Mouse (Mus musculus): ENCODE measurements at regions not wholly inside any gene's neighbourhood (a gene's known extent, or its start where the extent isn't known, plus 50 kb on each side); places are given as distances from the start of the nearest gene placed in this dataset.

GRCm38 (mm10) chr8:44802331-44802730 lies 132.9 kb upstream of the Fat1 start:
- Histone ChIP-seq H3K27ac (ENCODE audit: poor library complexity, severe bottlenecking) (no peak overlapping the region), H3K4me1 (replicated peaks) (peaks cover 23% of the 10 kb centered on the region), H3K36me3 (no peaks in the 10 kb centered on the region), H3K4me3 (no peak overlapping the region), H3K9ac (no peak overlapping the region), H3K4me2 (no peak overlapping the region), H3K27me3 (replicated peaks) (no peaks in the 10 kb centered on the region), H3K9me3 (replicated peaks) (no peaks in the 10 kb centered on the region; the same call in 1 of the 2 replicates)
- no peak for ATAC-seq (ENCODE audit: insufficient number of reproducible peaks, low FRiP score)
- 37% methylated on average over 5 of the region's 5 CpGs for WGBS

GRCm38 (mm10) chr8:44804414-44805178 lies 130.7 kb upstream of the Fat1 start:
- Histone ChIP-seq H3K9me3 (replicated peaks) (peaks cover 3% of the 10 kb centered on the region; the same call in 1 of the 2 replicates), H3K4me2 (no peak overlapping the region), H3K27me3 (replicated peaks) (no peaks in the 10 kb centered on the region), H3K4me1 (replicated peaks) (peaks cover 23% of the 10 kb centered on the region), H3K36me3 (no peaks in the 10 kb centered on the region), H3K27ac (ENCODE audit: poor library complexity, severe bottlenecking) (no peak overlapping the region), H3K4me3 (no peak overlapping the region), H3K9ac (no peak overlapping the region)
- ATAC-seq (ENCODE audit: insufficient number of reproducible peaks, low FRiP score), result no peak
- 54% methylated on average over 14 of the region's 14 CpGs for WGBS

GRCm38 (mm10) chr8:44805179-44805815 lies 129.9 kb upstream of the Fat1 start:
- H3K27me3 ChIP-seq (replicated peaks), result no peaks in the 10 kb centered on the region
- H3K36me3 ChIP-seq, result no peaks in the 10 kb centered on the region
- WGBS, result 56% methylated on average over 11 of the region's 11 CpGs
- no peak for ATAC-seq (ENCODE audit: insufficient number of reproducible peaks, low FRiP score)
- H3K27ac ChIP-seq (ENCODE audit: poor library complexity, severe bottlenecking), result no peak overlapping the region
- peaks cover 20% of the 10 kb centered on the region for H3K4me1 ChIP-seq (replicated peaks)
- H3K9ac ChIP-seq, result no peak overlapping the region
- no peak overlapping the region for H3K4me3 ChIP-seq
- H3K9me3 ChIP-seq (replicated peaks), result peaks cover 3% of the 10 kb centered on the region; the same call in 1 of the 2 replicates
- H3K4me2 ChIP-seq, result no peak overlapping the region

DNA sequence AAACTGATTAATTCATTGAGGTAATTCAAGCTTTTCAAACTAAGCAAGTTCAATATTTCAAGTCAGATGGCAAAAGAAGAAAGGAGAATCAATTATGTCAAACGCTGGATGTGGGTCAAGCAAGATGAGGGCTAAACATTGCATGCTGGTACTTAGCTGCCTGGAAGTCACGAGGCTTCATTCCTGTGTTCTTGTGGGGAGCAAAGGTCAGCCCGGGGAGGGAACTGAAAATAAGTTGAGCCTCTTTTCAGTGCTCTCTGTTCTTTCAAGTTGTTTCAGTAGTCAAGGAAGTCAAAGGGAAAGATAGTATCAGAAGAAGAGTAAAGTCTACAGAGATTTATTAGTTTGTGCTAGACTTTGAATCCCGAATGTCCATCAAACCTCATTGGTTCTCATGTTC lies 122.9 kb upstream of the Fat1 start:
- H3K27ac ChIP-seq (ENCODE audit: poor library complexity, severe bottlenecking), result no peak overlapping the region
- no peak overlapping the region for H3K4me2 ChIP-seq
- no peak for ATAC-seq (ENCODE audit: insufficient number of reproducible peaks, low FRiP score)
- H3K4me3 ChIP-seq, result no peak overlapping the region
- no peaks in the 10 kb centered on the region for H3K36me3 ChIP-seq
- H3K9ac ChIP-seq, result no peak overlapping the region
- H3K27me3 ChIP-seq (replicated peaks), result no peaks in the 10 kb centered on the region
- H3K4me1 ChIP-seq (replicated peaks), result no peaks in the 10 kb centered on the region
- H3K9me3 ChIP-seq (replicated peaks), result 0 out of 2 replicates have a peak, but pooled peaks cover 6% of the 10 kb centered on the region
- WGBS, result 72% methylated on average over 4 of the region's 4 CpGs

- 71% methylated on average over 13 of the region's 13 CpGs for WGBS
- no peak overlapping the region for H3K9ac ChIP-seq
- no peak for ATAC-seq (ENCODE audit: insufficient number of reproducible peaks, low FRiP score)
- H3K9me3 ChIP-seq (replicated peaks), result 0 out of 2 replicates have a peak, but pooled peaks cover 6% of the 10 kb centered on the region
- no peaks in the 10 kb centered on the region for H3K27me3 ChIP-seq (replicated peaks)
- no peaks in the 10 kb centered on the region for H3K36me3 ChIP-seq
- no peak overlapping the region for H3K4me3 ChIP-seq
- H3K4me2 ChIP-seq, result no peak overlapping the region
- H3K27ac ChIP-seq (ENCODE audit: poor library complexity, severe bottlenecking), result no peak overlapping the region
- no peaks in the 10 kb centered on the region for H3K4me1 ChIP-seq (replicated peaks)
Observed at GRCm38 (mm10) chr8:44817532-44818157, 117.6 kb upstream of the Fat1 start.

GRCm38 (mm10) chr8:44819270-44819669 lies 116.0 kb upstream of the Fat1 start:
- no peak overlapping the region for H3K9ac ChIP-seq
- no peak for ATAC-seq (ENCODE audit: insufficient number of reproducible peaks, low FRiP score)
- peaks cover 13% of the 10 kb centered on the region for H3K9me3 ChIP-seq (replicated peaks)
- 80% methylated on average over 3 of the region's 3 CpGs for WGBS
- H3K4me2 ChIP-seq, result no peak overlapping the region
- H3K4me1 ChIP-seq (replicated peaks), result no peaks in the 10 kb centered on the region
- no peak overlapping the region for H3K27ac ChIP-seq (ENCODE audit: poor library complexity, severe bottlenecking)
- H3K36me3 ChIP-seq, result no peaks in the 10 kb centered on the region
- no peak overlapping the region for H3K4me3 ChIP-seq
- no peaks in the 10 kb centered on the region for H3K27me3 ChIP-seq (replicated peaks)

DNA sequence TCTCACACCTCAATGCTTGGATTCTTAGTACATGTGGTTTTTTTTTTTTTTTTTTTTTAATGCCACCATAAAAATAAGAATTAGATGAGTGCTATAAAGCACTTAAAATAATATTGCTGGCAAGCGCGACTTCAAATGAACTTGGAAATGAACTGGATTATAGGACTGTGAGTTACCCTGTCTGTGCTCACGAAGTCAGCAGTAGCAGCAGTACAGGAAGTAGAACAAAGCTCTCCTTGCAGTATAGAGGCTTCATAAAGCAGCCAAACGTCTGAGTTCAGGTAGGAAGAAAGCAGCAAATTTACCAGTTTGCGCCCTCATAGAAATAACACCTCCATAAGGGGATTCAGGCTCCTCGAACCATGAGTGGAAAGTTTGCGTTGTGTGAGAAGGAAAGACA lies 115.6 kb upstream of the Fat1 start:
- no peak for ATAC-seq (ENCODE audit: insufficient number of reproducible peaks, low FRiP score)
- Histone ChIP-seq H3K9me3 (replicated peaks) (peaks cover 13% of the 10 kb centered on the region), H3K27ac (ENCODE audit: poor library complexity, severe bottlenecking) (no peak overlapping the region), H3K4me3 (no peak overlapping the region), H3K4me1 (replicated peaks) (no peaks in the 10 kb centered on the region), H3K9ac (no peak overlapping the region), H3K4me2 (no peak overlapping the region), H3K36me3 (no peaks in the 10 kb centered on the region), H3K27me3 (replicated peaks) (no peaks in the 10 kb centered on the region)
- 83% methylated on average over 7 of the region's 7 CpGs for WGBS

- H3K4me1 ChIP-seq (replicated peaks), result peaks cover 13% of the 10 kb centered on the region
- no peak overlapping the region for H3K9ac ChIP-seq
- no peak overlapping the region for H3K4me3 ChIP-seq
- no peak for ATAC-seq (ENCODE audit: insufficient number of reproducible peaks, low FRiP score)
- peaks cover 9% of the 10 kb centered on the region for H3K9me3 ChIP-seq (replicated peaks)
- no peaks in the 10 kb centered on the region for H3K27me3 ChIP-seq (replicated peaks)
- H3K27ac ChIP-seq (ENCODE audit: poor library complexity, severe bottlenecking), result 0 out of 2 replicates have a peak overlapping the region, but pooled peaks have one; percentile 47
- no peak overlapping the region for H3K4me2 ChIP-seq
- H3K36me3 ChIP-seq, result no peaks in the 10 kb centered on the region
- 62% methylated on average over 6 of the region's 6 CpGs for WGBS
Observed at GRCm38 (mm10) chr8:44825183-44825757, 110.0 kb upstream of the Fat1 start.

- ATAC-seq (ENCODE audit: insufficient number of reproducible peaks, low FRiP score), result no peak
- Histone ChIP-seq H3K4me1 (replicated peaks) (peaks cover 13% of the 10 kb centered on the region), H3K9me3 (replicated peaks) (peaks cover 9% of the 10 kb centered on the region), H3K4me2 (peak overlapping the region; percentile 47), H3K36me3 (no peaks in the 10 kb centered on the region), H3K27ac (ENCODE audit: poor library complexity, severe bottlenecking) (no peak overlapping the region), H3K9ac (no peak overlapping the region), H3K27me3 (replicated peaks) (no peaks in the 10 kb centered on the region), H3K4me3 (no peak overlapping the region)
- WGBS, result 40% methylated on average over 13 of the region's 13 CpGs
Observed at GRCm38 (mm10) chr8:44826936-44827335, 108.3 kb upstream of the Fat1 start.

GRCm38 (mm10) chr8:44828026-44828425 lies 107.2 kb upstream of the Fat1 start:
- Histone ChIP-seq H3K4me1 (replicated peaks) (peaks cover 13% of the 10 kb centered on the region), H3K9me3 (replicated peaks) (peaks cover 7% of the 10 kb centered on the region), H3K27ac (ENCODE audit: poor library complexity, severe bottlenecking) (no peak overlapping the region), H3K27me3 (replicated peaks) (no peaks in the 10 kb centered on the region), H3K4me3 (no peak overlapping the region), H3K36me3 (no peaks in the 10 kb centered on the region), H3K9ac (no peak overlapping the region), H3K4me2 (no peak overlapping the region)
- ATAC-seq (ENCODE audit: insufficient number of reproducible peaks, low FRiP score), result no peak
- 83% methylated on average over 3 of the region's 3 CpGs for WGBS

DNA sequence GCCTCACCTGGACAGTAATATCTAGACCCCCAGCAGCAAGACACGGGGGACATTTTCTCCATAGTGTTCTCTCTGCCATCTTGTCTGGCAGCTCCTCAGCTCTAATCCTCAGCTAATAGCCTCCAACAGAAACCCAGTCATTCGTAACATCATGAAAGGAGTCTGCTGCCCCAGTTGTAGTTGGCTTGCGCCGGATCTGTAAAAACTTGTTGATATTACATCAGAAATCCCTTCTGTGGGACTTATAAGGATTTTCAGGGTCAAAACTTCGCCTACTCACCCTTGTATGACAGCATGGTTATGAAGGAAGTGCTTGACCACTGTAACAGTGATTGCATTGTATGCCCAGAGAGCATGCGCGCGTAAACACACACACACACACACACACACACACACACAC lies 96.8 kb upstream of the Fat1 start:
- no peaks in the 10 kb centered on the region for H3K27me3 ChIP-seq (replicated peaks)
- no peaks in the 10 kb centered on the region for H3K36me3 ChIP-seq
- no peak overlapping the region for H3K27ac ChIP-seq (ENCODE audit: poor library complexity, severe bottlenecking)
- no peak for ATAC-seq (ENCODE audit: insufficient number of reproducible peaks, low FRiP score)
- WGBS, result 92% methylated on average over 8 of the region's 8 CpGs
- H3K9ac ChIP-seq, result no peak overlapping the region
- H3K4me3 ChIP-seq, result no peak overlapping the region
- no peak overlapping the region for H3K4me2 ChIP-seq
- H3K9me3 ChIP-seq (replicated peaks), result no peaks in the 10 kb centered on the region; the same call in 1 of the 2 replicates
- no peaks in the 10 kb centered on the region for H3K4me1 ChIP-seq (replicated peaks)
